Mouse (Mus musculus) liver, embryonic 13.5 days (tissue): ENCODE data around the gene Ddb1. TPM values are rescaled to one million over a fixed set of nuclear protein-coding genes. Genes with fewer than 3 reads are reported as not detected.
"Not testable (repeated sequence)": the region's sequence is repeated elsewhere in the genome, so short reads cannot be mapped to it uniquely, and the experiment has no call there.

Experiments used
- ATAC-seq: fragments of 200-750 bp; cut with Nextera tagmentation; 2 replicates; pipeline ENCODE4 v1.8.0; 2017; ENCODE audit warnings: low read depth, mild to moderate bottlenecking, moderate number of reproducible peaks, moderate library complexity
- DNase-seq: peaks from one replicate; pipeline ENCODE4 v3.0.0; 2022
- H3K27ac ChIP-seq: fragments of 300-500 bp; sonication (generic); 2 replicates; pipeline ENCODE4 v1.5.1; 2015; ENCODE audit warnings: moderate library complexity, mild to moderate bottlenecking, inconsistent platforms
- H3K27me3 ChIP-seq: fragments of 300-500 bp; sonication (generic); 2 replicates; pipeline ENCODE4 v1.6.1; 2015; ENCODE audit warnings: mild to moderate bottlenecking, inconsistent platforms
- H3K36me3 ChIP-seq: fragments of 300-500 bp; sonication (generic); 2 replicates; pipeline ENCODE4 v1.6.1; 2015; ENCODE audit warnings: mild to moderate bottlenecking, inconsistent platforms
- H3K4me1 ChIP-seq: fragments of 300-500 bp; sonication (generic); replicated peaks from 2 replicates; pipeline ENCODE4 v1.6.1; 2015; ENCODE audit warnings: inconsistent platforms
- H3K4me2 ChIP-seq: fragments of 300-500 bp; sonication (generic); 2 replicates; pipeline ENCODE4 v1.6.1; 2015; ENCODE audit warnings: inconsistent platforms, mild to moderate bottlenecking, moderate library complexity
- H3K4me3 ChIP-seq: fragments of 300-500 bp; sonication (generic); replicated peaks from 2 replicates; pipeline ENCODE4 v1.5.1; 2015; ENCODE audit warnings: mild to moderate bottlenecking, inconsistent platforms
- H3K9ac ChIP-seq: fragments of 300-500 bp; sonication (generic); 2 replicates; pipeline ENCODE4 v1.6.1; 2015; ENCODE audit warnings: mild to moderate bottlenecking, inconsistent platforms
- H3K9me3 ChIP-seq: fragments of 300-500 bp; sonication (generic); replicated peaks from 2 replicates; pipeline ENCODE4 v1.6.1; 2016; ENCODE audit warnings: inconsistent platforms
- WGBS: fragments of 180-500 bp; shearing (Covaris S2); methylation state at CpG from one replicate; pipeline ENCODE4 v1.1.7; 2015; ENCODE audit not compliant: insufficient replicate concordance; 5-methylcytosine and 5-hydroxymethylcytosine counted together
- polyA plus RNA-seq: library from polyadenylated mRNA; unstranded; fragments of >200 nt; fragmentation: Nextera tagmentation; extraction: Ambion mirVana; gene quantifications from 2 replicates; pipeline ENCODE4 v1.2.1, GENCODE M21; 2015

Gene Ddb1
- polyA plus RNA-seq = 156 and 177 TPM in 2 replicates

- peak within 1 kb of the TSS; percentile 82 for H3K4me2 ChIP-seq
- H3K36me3 ChIP-seq = peaks cover 37% of the 10 kb centered on the region
- H3K9ac ChIP-seq = peak within 1 kb of the TSS; percentile 97
- WGBS = under 1% methylated on average over 49 of the region's 49 CpGs
- H3K4me1 ChIP-seq = peaks cover 58% of the 10 kb centered on the region
- peak within 1 kb of the TSS; percentile 96 for H3K27ac ChIP-seq
- DNase-seq (peak; percentile 99), ATAC-seq (peak; percentile 96)
- H3K4me3 ChIP-seq = peak within 1 kb of the TSS; percentile 97
- no peaks in the 10 kb centered on the region for H3K27me3 ChIP-seq
- H3K9me3 ChIP-seq = no peaks in the 10 kb centered on the region
Observed at GRCm38 (mm10) chr19:10605293-10605900, at the start of gene Ddb1, which contains the start of gene Tkfc. Gene Ddb1, plus strand, starts transcription at chr19:10605327. Gene Tkfc, minus strand, starts transcription at chr19:10605654.

DNA sequence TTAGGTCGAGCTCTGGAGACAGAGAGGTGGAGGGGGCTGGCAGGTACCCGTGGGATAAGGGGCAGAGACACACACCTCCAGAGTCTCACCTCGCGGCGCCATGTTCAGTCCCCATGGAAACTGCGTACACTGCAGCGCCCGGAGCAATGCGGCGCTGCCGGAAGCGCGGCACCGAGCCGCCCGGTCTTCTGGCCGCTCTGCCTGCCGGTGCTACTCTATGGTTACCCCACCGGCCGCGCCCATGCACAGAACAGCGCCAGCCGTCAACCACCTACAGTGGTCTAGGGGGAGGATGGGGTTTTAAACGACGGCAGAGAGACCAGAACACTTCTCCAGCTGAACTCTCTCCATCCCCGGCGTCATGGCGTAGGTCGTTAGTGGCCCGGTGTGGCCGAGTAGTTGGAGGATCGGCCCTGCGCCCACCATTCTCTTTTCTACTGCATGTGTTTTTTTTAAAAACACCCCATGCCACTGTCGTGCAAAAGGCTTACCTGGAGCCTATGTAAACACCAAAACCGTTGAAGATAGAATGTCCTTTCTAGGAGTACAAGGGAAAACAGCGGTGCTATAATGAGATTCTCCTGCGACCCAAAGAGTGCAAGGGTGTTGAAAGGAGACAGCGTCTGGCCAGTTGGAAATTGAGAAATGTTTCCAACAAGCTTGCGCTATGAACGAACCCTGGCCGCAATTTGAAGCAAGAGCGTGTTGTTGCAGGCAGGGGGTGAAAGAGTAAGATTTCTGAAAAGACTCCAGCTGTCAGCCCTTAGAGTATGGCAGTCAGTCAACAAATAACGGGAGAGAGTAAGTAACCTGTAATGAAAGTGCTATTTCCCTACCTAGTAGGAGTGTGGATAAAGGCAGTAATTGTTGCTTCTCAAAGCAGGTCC, 49.3 kb upstream of the Ddb1 start, which contains the start of gene Tmem216:
Tmem216 (minus strand) TSS at position 615 of the 887 bp plus-strand sequence.
- ATAC-seq = peak; percentile 100
- Histone ChIP-seq H3K27ac (peak within 1 kb of the TSS; percentile 66), H3K27me3 (no peaks in the 10 kb centered on the region), H3K4me2 (peak within 1 kb of the TSS; percentile 79), H3K4me1 (peaks cover 26% of the 10 kb centered on the region), H3K36me3 (peaks cover 18% of the 10 kb centered on the region), H3K4me3 (peak within 1 kb of the TSS; percentile 68), H3K9ac (peak within 1 kb of the TSS; percentile 74), H3K9me3 (no peaks in the 10 kb centered on the region)
- WGBS = 3% methylated on average over 43 of the region's 43 CpGs
- peak; percentile 79 for DNase-seq

DNA sequence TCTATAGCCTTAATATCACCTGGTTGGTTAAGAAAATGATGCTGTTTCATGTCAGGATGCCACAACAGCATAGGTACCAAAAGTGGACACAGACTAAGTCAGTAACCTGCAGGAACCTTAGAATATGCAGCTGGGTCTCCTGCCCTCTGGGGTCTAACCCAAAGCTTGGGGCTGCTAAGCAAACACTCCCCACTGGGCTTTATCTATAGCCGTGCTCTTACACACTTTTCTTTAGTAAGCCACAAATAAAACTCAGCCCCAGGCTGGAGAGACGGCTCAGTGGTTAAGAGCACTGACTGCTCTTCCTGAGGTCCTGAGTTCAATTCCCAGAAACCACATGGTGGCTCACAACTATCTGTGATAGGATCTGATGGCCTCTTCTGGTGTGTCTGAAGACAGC, 48.1 kb upstream of the Ddb1 start:
- H3K27ac ChIP-seq = peak overlapping the region; percentile 66
- 41% methylated on average over 2 of the region's 2 CpGs for WGBS
- peaks cover 31% of the 10 kb centered on the region for H3K4me1 ChIP-seq
- DNase-seq (no peak), ATAC-seq (no peak)
- no peak overlapping the region for H3K4me2 ChIP-seq
- H3K9me3 ChIP-seq = no peaks in the 10 kb centered on the region
- no peak overlapping the region; the same call in 1 of the 2 replicates for H3K9ac ChIP-seq
- H3K27me3 ChIP-seq = no peaks in the 10 kb centered on the region
- H3K4me3 ChIP-seq = no peak overlapping the region
- H3K36me3 ChIP-seq = peaks cover 8% of the 10 kb centered on the region; the same call in 1 of the 2 replicates

- H3K27ac ChIP-seq = no peak overlapping the region
- no peaks in the 10 kb centered on the region for H3K9me3 ChIP-seq
- H3K4me3 ChIP-seq = no peak overlapping the region
- H3K4me2 ChIP-seq = no peak overlapping the region
- H3K27me3 ChIP-seq = no peaks in the 10 kb centered on the region
- no peak for ATAC-seq
- 62% methylated on average over 2 of the region's 2 CpGs for WGBS
- H3K4me1 ChIP-seq = peaks cover 34% of the 10 kb centered on the region
- H3K9ac ChIP-seq = no peak overlapping the region
- DNase-seq = no peak
- H3K36me3 ChIP-seq = peaks cover 4% of the 10 kb centered on the region; the same call in 1 of the 2 replicates
Observed at GRCm38 (mm10) chr19:10557430-10557829, 47.7 kb upstream of the Ddb1 start.

- WGBS = 63% methylated on average over 4 of the region's 4 CpGs
- not testable (repeated sequence) for H3K36me3 ChIP-seq, H3K27me3 ChIP-seq, H3K4me3 ChIP-seq, H3K4me2 ChIP-seq, DNase-seq, H3K27ac ChIP-seq, H3K9ac ChIP-seq, ATAC-seq, H3K9me3 ChIP-seq
- H3K4me1 ChIP-seq = peaks cover 34% of the 10 kb centered on the region
Observed at GRCm38 (mm10) chr19:10557837-10558375, 47.2 kb upstream of the Ddb1 start.

GRCm38 (mm10) chr19:10560108-10560507, 45.0 kb upstream of the Ddb1 start:
- Histone ChIP-seq H3K27me3 (no peaks in the 10 kb centered on the region), H3K4me3 (no peak overlapping the region), H3K27ac (no peak overlapping the region), H3K4me1 (peaks cover 24% of the 10 kb centered on the region), H3K36me3 (no peaks in the 10 kb centered on the region), H3K9ac (no peak overlapping the region), H3K4me2 (no peak overlapping the region), H3K9me3 (no peaks in the 10 kb centered on the region)
- DNase-seq (no peak), ATAC-seq (no peak)
- 48% methylated on average over 5 of the region's 5 CpGs for WGBS

DNA sequence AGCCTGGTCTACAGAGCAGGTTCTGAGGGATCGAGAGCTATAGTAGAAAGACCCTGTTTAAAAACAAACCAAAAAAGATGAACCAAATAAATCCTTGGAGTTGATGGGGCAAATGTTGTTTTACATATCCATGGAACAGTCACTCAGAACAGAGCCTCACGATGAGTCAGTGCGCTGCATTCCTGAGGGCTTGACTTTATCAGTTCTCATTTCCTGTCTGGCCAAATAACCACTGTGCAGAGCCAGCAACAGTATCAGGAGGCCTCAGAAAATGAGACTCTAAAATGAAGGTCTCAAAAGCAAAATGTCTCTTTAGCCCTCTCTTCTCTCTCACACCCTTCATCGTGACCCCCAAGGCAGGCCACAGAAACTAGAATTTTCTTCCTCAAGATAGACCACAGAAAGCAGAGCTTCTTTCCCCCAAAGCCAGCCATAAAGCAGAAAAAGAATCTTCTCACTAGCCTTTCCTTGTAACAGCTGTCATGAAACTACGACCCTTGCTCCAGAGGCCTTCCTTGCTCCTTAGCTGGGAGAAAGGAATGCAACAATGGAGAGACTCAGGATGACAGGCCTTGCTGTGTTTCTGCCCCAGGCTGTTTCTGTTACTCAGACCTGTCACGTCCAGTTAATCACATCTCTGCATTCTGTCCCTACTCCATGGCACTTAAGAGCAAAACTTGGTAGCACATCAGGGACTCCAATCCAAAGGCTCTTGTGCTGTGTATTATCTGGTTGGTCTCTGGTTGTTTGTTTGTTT, 43.4 kb upstream of the Ddb1 start:
- Histone ChIP-seq H3K27ac (peak overlapping the region; percentile 51), H3K4me2 (no peak overlapping the region), H3K27me3 (no peaks in the 10 kb centered on the region), H3K4me3 (no peak overlapping the region), H3K9ac (no peak overlapping the region), H3K9me3 (no peaks in the 10 kb centered on the region), H3K36me3 (no peaks in the 10 kb centered on the region), H3K4me1 (peaks cover 17% of the 10 kb centered on the region; the same call in 1 of the 2 replicates)
- no peak for DNase-seq
- WGBS = 37% methylated on average over 6 of the region's 6 CpGs
- ATAC-seq = no peak; the same call in 1 of the 2 replicates

GRCm38 (mm10) chr19:10562351-10562750, 42.8 kb upstream of the Ddb1 start:
- Histone ChIP-seq H3K4me1 (peaks cover 12% of the 10 kb centered on the region; the same call in 1 of the 2 replicates), H3K9me3 (no peaks in the 10 kb centered on the region), H3K4me3 (no peak overlapping the region), H3K9ac (no peak overlapping the region), H3K36me3 (no peaks in the 10 kb centered on the region), H3K27me3 (no peaks in the 10 kb centered on the region), H3K4me2 (no peak overlapping the region), H3K27ac (peak overlapping the region; percentile 35)
- ATAC-seq = no peak
- no peak for DNase-seq
- 53% methylated on average over 5 of the region's 5 CpGs for WGBS

DNA sequence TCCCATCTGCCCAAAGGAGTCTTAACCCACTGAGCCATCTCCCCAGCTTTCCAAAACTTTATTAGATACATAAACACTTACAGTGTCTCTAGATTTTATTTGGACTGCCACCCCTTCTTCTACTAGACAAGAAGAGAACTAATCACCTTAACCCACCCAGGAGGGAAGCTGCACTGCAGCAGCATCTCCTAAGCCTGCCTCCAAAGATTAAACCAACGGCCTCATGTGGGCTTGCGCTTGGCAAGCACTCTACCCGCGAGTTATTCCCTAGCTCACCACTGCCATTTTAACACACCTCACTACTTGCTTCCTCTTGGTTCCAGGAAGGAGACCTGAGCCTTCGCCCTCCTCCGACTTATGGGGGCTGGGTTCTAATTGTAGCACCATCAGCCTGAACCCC, 40.8 kb upstream of the Ddb1 start:
- Histone ChIP-seq H3K9ac (no peak overlapping the region), H3K4me2 (no peak overlapping the region), H3K27me3 (no peaks in the 10 kb centered on the region), H3K4me1 (peaks cover 12% of the 10 kb centered on the region; the same call in 1 of the 2 replicates), H3K27ac (no peak overlapping the region), H3K36me3 (0 out of 2 replicates have a peak, but pooled peaks cover 4% of the 10 kb centered on the region), H3K9me3 (no peaks in the 10 kb centered on the region), H3K4me3 (no peak overlapping the region)
- 58% methylated on average over 6 of the region's 6 CpGs for WGBS
- DNase-seq (no peak), ATAC-seq (no peak)

- H3K4me2 ChIP-seq = no peak overlapping the region
- H3K27ac ChIP-seq = no peak overlapping the region; the same call in 1 of the 2 replicates
- ATAC-seq (no peak), DNase-seq (no peak)
- peaks cover 12% of the 10 kb centered on the region; the same call in 1 of the 2 replicates for H3K4me1 ChIP-seq
- H3K36me3 ChIP-seq = peaks cover 9% of the 10 kb centered on the region; the same call in 1 of the 2 replicates
- H3K9me3 ChIP-seq = no peaks in the 10 kb centered on the region
- no peaks in the 10 kb centered on the region for H3K27me3 ChIP-seq
- no peak overlapping the region for H3K4me3 ChIP-seq
- WGBS = 63% methylated on average over 4 of the region's 4 CpGs
- H3K9ac ChIP-seq = no peak overlapping the region
Observed at GRCm38 (mm10) chr19:10565217-10565616, 39.9 kb upstream of the Ddb1 start.
